Mouse (Mus musculus) fat pad, adult 2 months (tissue): ENCODE measurements around the gene Tmem18.

Experiments
- DNase-seq: peaks from one replicate; pipeline ENCODE4 v3.0.0-alpha.2; 2011; ENCODE audit warnings: low read depth, low spot score; ENCODE audit errors: extremely low read depth

The Tmem18 gene

DNA sequence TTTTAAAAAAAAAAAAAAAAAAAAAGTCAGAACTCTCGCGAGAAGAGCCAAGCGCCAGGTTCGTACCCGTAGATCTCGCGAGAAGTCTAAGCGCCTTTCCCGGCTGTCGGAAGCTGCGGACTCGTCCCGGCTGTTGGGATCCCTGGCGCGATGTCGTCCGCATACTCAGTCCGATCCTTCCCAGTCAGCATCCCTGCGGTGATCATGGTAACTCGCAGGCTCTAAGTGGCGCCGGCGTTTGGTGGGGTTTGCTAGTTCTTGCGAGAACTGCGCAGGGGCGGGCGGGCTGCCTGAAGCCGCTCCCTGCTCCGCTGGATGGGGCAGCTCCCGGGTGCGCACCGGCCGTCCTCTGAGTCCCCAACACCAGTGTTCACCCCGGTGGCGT lies at the start of gene Tmem18:
TSS of gene Tmem18 (plus strand) at position 71 of the 385 bp plus-strand sequence.
- peak; percentile 33 for DNase-seq

DNA sequence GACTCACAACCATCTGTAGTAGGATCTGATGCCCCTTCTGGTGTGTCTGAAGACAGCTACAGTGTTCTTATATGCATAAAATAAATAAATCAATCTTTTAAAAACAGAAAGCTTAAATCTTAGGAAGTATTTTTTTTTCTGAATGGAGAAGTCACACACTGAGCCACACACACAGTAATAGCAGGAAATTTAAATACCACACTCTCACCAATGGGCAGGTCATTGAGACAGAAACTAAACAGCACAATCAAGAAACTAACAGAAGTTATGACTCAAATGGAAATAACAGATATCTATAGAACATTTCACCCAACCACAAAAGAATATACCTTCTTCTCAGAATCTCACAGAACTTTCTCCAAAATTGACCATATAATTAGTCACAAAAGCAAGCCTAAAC lies 26.9 kb upstream of the Tmem18 start:
- no peak for DNase-seq

DNA sequence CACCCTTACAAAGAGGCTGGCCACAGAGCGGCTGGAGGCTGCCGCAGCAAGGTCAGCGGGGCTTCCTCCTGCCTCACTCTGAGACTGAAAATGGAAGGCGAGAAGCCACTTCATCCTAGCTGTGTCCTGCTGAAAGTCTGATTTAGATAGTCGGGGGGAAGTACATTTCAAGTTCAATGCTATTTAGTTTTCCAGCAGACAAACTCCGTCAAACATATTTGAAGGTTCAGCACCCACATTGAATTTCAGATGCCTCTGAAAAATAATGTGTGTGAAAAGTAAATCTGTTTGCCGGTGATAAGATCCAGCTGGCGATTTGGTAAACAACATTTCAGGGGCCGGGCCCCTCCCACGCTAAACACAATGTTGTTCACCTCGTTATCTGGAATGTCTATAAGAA lies 22.8 kb upstream of the Tmem18 start:
- no peak for DNase-seq

DNA sequence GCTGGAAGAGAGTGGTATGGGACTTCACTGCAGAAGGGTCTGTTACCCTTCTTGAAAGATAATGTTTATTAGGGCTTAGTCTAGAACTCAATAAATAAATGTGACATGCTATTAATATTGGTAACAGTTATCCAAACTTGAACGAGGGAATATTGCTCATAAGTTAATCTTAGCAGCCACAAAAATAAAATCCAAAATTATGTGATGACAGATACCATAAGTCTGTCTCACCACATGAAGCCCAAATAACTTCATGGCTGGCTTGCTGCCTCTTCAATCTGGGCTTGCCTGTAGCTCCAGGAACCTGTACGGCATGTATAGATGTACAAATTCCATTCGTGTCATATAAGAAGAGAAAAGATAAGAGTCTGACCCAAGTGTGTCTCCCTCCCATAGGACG lies 12.2 kb upstream of the Tmem18 start:
- no peak for DNase-seq

DNA sequence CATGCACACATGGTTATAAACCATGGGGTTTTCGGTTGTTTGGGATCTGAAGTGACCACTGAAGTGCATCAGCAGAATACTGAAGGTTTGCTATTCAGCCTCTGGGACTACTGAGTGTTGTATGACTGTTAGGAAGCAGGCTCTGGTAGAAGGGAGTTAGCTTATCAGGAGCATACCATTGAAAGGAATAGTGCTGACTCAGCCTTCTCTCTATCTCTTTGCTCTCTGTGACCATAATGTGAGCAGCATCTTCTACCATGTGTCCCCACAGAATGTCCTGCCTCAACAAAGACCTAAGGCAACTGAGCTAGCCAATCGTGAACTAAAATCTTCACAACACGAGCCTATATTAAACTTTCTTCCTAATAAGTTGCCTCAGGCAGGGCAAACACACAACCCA lies 8.3 kb upstream of the Tmem18 start:
- no peak for DNase-seq

- no peak for DNase-seq
Observed at GRCm38 (mm10) chr12:30578019-30578418, 6.2 kb upstream of the Tmem18 start.

DNA sequence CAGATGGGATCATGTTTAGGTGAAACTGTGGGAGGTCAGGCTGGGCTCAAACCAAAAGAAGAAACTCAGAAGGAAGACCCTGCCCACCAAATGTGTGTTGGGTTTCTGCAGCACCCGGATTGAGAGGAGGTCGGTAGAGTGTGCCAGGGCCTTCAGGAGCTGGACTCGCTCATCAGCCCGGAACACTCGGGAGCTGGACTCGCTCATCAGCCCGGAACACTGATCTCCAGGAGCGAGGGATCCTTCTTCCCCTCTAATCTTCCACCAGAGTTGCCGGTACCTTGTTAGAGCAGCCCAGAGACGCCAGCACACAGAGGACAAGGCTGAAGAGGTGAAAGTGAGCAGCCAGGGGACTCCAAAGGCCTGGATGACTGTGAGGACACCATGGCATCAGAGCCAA lies 2.9 kb upstream of the Tmem18 start:
- no peak for DNase-seq

DNA sequence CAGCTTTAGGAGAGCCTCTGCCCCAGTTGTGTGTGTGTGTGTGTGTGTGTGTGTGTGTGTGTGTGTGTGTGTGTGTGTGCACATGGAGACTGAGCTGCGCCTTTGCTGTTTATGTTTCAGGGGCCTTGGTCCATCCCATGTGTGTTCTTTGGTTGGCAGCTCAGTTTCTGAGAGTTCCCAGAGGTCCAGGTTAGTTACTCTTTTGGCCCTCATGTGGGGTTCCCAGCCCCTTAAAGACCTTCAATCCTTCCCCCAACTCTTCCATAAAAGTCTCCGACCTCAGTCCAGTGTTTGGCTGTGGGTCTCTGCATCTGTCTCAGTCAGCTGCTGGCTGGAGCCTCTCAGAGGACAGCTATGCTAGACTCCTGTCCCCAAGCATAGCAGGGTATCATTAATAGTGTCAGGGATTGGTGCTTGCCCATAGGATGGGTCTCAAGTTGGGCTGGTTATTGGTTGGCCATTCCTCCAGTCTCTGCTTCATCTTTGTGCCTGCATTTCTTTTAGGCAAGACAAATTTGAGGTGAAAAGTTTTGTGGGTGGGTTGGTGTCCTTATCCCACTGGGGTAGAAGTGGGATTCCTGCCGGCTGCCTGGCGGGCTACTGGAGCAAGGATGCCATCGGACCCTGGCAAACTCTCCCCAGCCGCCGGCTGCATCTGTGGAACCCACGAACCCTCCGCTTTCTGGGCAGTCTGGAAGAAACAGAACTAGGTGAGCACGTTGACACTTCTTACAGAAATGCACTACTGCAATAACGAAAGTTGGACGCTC lies 455 bp upstream of the Tmem18 start:
- DNase-seq: no peak

DNA sequence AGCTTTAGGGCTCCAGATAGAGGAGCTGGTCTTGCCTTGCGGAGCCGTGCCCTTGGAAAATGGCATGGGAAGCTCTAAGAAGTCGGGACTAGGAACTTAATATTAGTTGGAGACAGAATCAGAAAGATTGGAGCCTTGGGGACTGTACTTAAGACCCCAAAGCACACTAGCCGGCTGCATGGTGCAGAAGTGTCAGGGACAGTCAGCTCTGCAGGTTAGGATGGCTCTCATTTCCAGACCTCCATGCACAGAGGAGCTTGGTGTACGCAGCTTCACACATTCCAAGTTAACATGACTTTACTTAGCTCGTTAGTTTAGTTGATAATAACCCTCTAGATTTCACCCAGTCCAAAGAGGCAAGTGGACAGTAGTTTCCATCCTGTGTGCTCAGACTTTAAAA lies 637 bp downstream of the Tmem18 start:
- no peak for DNase-seq

GRCm38 (mm10) chr12:30591832-30592231 lies 7.6 kb downstream of the Tmem18 start:
- DNase-seq: no peak

- no peak for DNase-seq
Observed at GRCm38 (mm10) chr12:30596818-30597407, 12.7 kb downstream of the Tmem18 start.

GRCm38 (mm10) chr12:30598955-30599354 lies 14.7 kb downstream of the Tmem18 start:
- DNase-seq: no peak

GRCm38 (mm10) chr12:30599474-30599873 lies 15.2 kb downstream of the Tmem18 start:
- DNase-seq: no peak

DNA sequence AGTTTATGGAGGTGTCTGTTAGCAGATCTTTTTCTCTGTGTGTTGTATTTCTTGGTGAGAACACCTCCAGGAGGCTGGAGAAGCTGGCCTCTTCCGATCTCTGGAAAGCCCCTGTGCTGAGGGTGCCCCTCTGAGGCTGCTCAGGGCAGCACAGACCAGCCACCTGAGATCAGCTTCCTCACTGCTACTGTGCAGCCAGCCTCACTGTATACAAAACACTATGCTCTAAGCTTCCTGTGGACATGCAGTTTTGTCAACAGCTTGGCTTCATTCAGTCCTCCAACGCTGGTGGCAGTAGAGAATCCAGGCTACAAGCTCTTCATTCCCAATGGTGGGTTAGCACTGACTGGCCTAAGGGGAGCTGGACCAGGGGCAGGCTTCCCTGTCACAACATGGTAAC lies 15.8 kb downstream of the Tmem18 start:
- no peak for DNase-seq

- no peak for DNase-seq
Observed at GRCm38 (mm10) chr12:30604012-30604411, 19.8 kb downstream of the Tmem18 start.

- DNase-seq: no peak
Observed at GRCm38 (mm10) chr12:30604876-30605275, 20.6 kb downstream of the Tmem18 start.

- DNase-seq: no peak
Observed at GRCm38 (mm10) chr12:30605941-30606340, 21.7 kb downstream of the Tmem18 start.

DNA sequence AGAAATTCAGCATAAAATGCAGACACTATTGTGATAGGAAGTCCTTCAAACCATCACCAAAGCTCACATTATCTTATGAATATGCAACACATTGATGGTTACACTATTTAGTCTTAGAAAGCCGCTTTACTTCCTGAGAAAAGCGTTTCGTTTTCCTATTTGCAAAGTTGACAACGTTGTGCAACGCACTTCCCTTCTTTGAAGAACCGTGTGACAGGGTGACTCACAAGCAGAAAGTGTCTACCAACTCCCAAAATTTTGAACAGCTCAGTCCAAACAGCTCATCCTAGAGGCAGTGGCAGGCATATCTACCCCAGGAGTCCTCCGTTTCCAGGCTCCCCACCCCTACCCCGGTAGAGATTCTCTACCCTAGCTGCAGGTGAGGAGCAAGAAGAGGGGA lies 22.5 kb downstream of the Tmem18 start:
- no peak for DNase-seq

- no peak for DNase-seq
Observed at GRCm38 (mm10) chr12:30618425-30618824, 34.2 kb downstream of the Tmem18 start.

DNA sequence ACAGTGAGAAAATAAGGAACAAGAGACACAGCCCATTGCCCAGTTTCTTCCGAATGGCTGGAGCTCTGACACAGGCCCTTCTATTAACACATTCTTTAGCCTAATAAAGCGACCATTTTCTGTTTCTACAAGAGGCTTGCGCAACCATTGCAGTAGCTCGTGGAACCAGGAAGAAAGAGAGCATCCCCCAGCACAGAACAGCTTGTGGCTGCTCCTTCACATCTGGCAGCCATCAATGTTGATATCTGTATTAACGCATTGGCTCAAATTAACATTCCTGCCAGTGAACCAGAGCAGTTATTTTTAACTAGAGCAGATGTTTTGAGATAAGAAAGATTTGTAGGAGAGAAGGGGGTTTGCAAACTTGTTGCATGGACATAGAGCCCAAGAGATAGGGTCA lies 44.2 kb downstream of the Tmem18 start:
- DNase-seq: no peak

- no peak for DNase-seq
Observed at GRCm38 (mm10) chr12:30634534-30634933, 50.3 kb downstream of the Tmem18 start.
